Mouse (Mus musculus) MEL (cell line): ENCODE results near the gene Cdk5rap1. TPM values are rescaled to one million over a fixed set of nuclear protein-coding genes. Genes with fewer than 3 reads are reported as not detected.

Source experiments
- DNase-seq: peaks from one replicate; pipeline ENCODE4 v3.0.0; 2011; ENCODE audit warnings: low read depth, low spot score
- H3K27ac ChIP-seq: 2 replicates; pipeline ENCODE4 v1.5.1; 2012; ENCODE audit warnings: low read depth, mild to moderate bottlenecking, control low read depth, low read length, moderate library complexity; ENCODE audit not compliant: control insufficient read depth
- H3K27me3 ChIP-seq, 2 experiments: fragments of 150-350 bp in 1 of 2; sonication (generic) in 1 of 2; 2 replicates each; pipeline ENCODE4 v1.6.1; 2012; ENCODE audit warnings: low read length in 2 of 2, mild to moderate bottlenecking in 2 of 2, improper control_type of control experiment in 1 of 2, moderate library complexity in 1 of 2; ENCODE audit not compliant: insufficient read depth in 2 of 2, control insufficient read depth in 1 of 2
- H3K36me3 ChIP-seq, 2 experiments: 2 replicates each; pipeline ENCODE4 v1.6.1; 2012 to 2014; ENCODE audit warnings: low read length in 2 of 2, improper control_type of control experiment in 1 of 2, inconsistent platforms in 1 of 2, mild to moderate bottlenecking in 1 of 2; ENCODE audit not compliant: insufficient read depth in 2 of 2, control insufficient read depth in 1 of 2
- H3K4me1 ChIP-seq, 2 experiments: fragments of 150-350 bp in 1 of 2; sonication (generic) in 1 of 2; 2 replicates each; pipeline ENCODE4 v1.6.1; 2012; ENCODE audit warnings: low read length in 2 of 2, improper control_type of control experiment in 1 of 2, mild to moderate bottlenecking in 1 of 2; ENCODE audit not compliant: insufficient read depth in 2 of 2, control insufficient read depth in 1 of 2
- H3K4me3 ChIP-seq, 2 experiments: fragments of 150-350 bp in 1 of 2; sonication (generic) in 1 of 2; 2 replicates each; pipeline ENCODE4 v1.5.1; 2012; ENCODE audit warnings: low read depth in 2 of 2, low read length in 2 of 2, mild to moderate bottlenecking in 2 of 2, moderate library complexity in 2 of 2, control low read depth in 1 of 2, improper control_type of control experiment in 1 of 2; ENCODE audit not compliant: control insufficient read depth in 1 of 2, insufficient read depth in 1 of 2
- H3K79me2 ChIP-seq: 2 replicates; pipeline ENCODE4 v1.6.1; 2012; ENCODE audit warnings: mild to moderate bottlenecking, low read length, moderate library complexity; ENCODE audit not compliant: control insufficient read depth, poor library complexity, insufficient read depth
- H3K9ac ChIP-seq: 2 replicates; pipeline ENCODE4 v1.6.1; 2012; ENCODE audit warnings: low read depth, mild to moderate bottlenecking, control low read depth, low read length, moderate library complexity; ENCODE audit not compliant: control insufficient read depth, poor library complexity, severe bottlenecking
- H3K9me3 ChIP-seq: fragments of 150-350 bp; sonication (generic); replicated peaks from 2 replicates; pipeline ENCODE4 v1.6.1; 2012; ENCODE audit warnings: mild to moderate bottlenecking, low read length, improper control_type of control experiment, moderate library complexity; ENCODE audit not compliant: insufficient read depth
- BHLHE40 ChIP-seq: IDR thresholded peaks from 2 replicates; pipeline ENCODE4 v1.6.1; 2012; ENCODE audit warnings: low read depth, mild to moderate bottlenecking, inconsistent platforms, low read length, improper control_type of control experiment, borderline replicate concordance
- CHD1 ChIP-seq: IDR thresholded peaks from 2 replicates; pipeline ENCODE4 v1.6.1; 2012; ENCODE audit warnings: low read depth, mild to moderate bottlenecking, inconsistent platforms, low read length, improper control_type of control experiment
- CHD2 ChIP-seq: IDR thresholded peaks from 2 replicates; pipeline ENCODE4 v1.6.1; 2011; ENCODE audit warnings: low read length, improper control_type of control experiment
- CTCF ChIP-seq, 3 experiments: IDR thresholded peaks in 2 of 3; conservative IDR thresholded peaks in 1 of 3; 2 replicates each; pipeline ENCODE4 v1.5.1; 2011 to 2012; ENCODE audit warnings: low read length in 3 of 3, low read depth in 2 of 3, mild to moderate bottlenecking in 2 of 3, improper control_type of control experiment in 1 of 3, inconsistent platforms in 1 of 3, mixed read lengths in 1 of 3, moderate library complexity in 1 of 3; ENCODE audit not compliant: control insufficient read depth in 1 of 3, insufficient read depth in 1 of 3, poor library complexity in 1 of 3, severe bottlenecking in 1 of 3
- E2F4 ChIP-seq: IDR thresholded peaks from 2 replicates; pipeline ENCODE4 v1.6.1; 2011; ENCODE audit warnings: low read depth, low read length, improper control_type of control experiment, borderline replicate concordance
- ELF1 ChIP-seq: IDR thresholded peaks from 2 replicates; pipeline ENCODE4 v1.6.1; 2014; ENCODE audit warnings: low read depth, mild to moderate bottlenecking, inconsistent platforms, low read length, improper control_type of control experiment, moderate library complexity
- EP300 ChIP-seq, 2 experiments: IDR thresholded peaks; 2 replicates each; pipeline ENCODE4 v1.6.1; 2011; ENCODE audit warnings: improper control_type of control experiment in 2 of 2, low read length in 2 of 2, low read depth in 1 of 2, mild to moderate bottlenecking in 1 of 2
- ETS1 ChIP-seq: IDR thresholded peaks from 2 replicates; pipeline ENCODE4 v1.6.1; 2012; ENCODE audit warnings: low read depth, mild to moderate bottlenecking, inconsistent platforms, low read length, improper control_type of control experiment, moderate library complexity
- GABPA ChIP-seq: IDR thresholded peaks from 2 replicates; pipeline ENCODE4 v1.6.1; 2012; ENCODE audit warnings: low read depth, mild to moderate bottlenecking, inconsistent platforms, low read length, improper control_type of control experiment, moderate library complexity
- HCFC1 ChIP-seq: IDR thresholded peaks from 2 replicates; pipeline ENCODE4 v1.6.1; 2012; ENCODE audit warnings: low read depth, mild to moderate bottlenecking, inconsistent platforms, low read length, improper control_type of control experiment, moderate library complexity
- JUND ChIP-seq: IDR thresholded peaks from 2 replicates; pipeline ENCODE4 v1.6.1; 2011; ENCODE audit warnings: low read depth, mild to moderate bottlenecking, improper control_type of control experiment, low read length
- KAT2A ChIP-seq: conservative IDR thresholded peaks from 2 replicates; pipeline ENCODE4 v1.6.1; 2012; ENCODE audit warnings: low read depth, low read length, improper control_type of control experiment, inconsistent platforms
- MAFK ChIP-seq: IDR thresholded peaks from 2 replicates; pipeline ENCODE4 v1.6.1; 2011; ENCODE audit warnings: low read depth, mild to moderate bottlenecking, low read length, improper control_type of control experiment, borderline replicate concordance
- MAX ChIP-seq: IDR thresholded peaks from 2 replicates; pipeline ENCODE4 v1.6.1; 2011; ENCODE audit warnings: low read length, improper control_type of control experiment
- MAZ ChIP-seq: IDR thresholded peaks from 2 replicates; pipeline ENCODE4 v1.6.1; 2012; ENCODE audit warnings: low read depth, mild to moderate bottlenecking, inconsistent platforms, low read length, improper control_type of control experiment
- MEF2A ChIP-seq: IDR thresholded peaks from 2 replicates; pipeline ENCODE4 v1.6.1; 2014; ENCODE audit warnings: low read depth, mild to moderate bottlenecking, inconsistent platforms, low read length, improper control_type of control experiment; ENCODE audit not compliant: poor library complexity, insufficient replicate concordance, severe bottlenecking; ENCODE audit errors: extremely low read depth
- MYC ChIP-seq: IDR thresholded peaks from 2 replicates; pipeline ENCODE4 v1.6.1; 2011; ENCODE audit warnings: low read depth, mild to moderate bottlenecking, low read length, improper control_type of control experiment, moderate library complexity
- NRF1 ChIP-seq: IDR thresholded peaks from 2 replicates; pipeline ENCODE4 v1.6.1; 2014; ENCODE audit warnings: low read depth, mild to moderate bottlenecking, inconsistent platforms, low read length, improper control_type of control experiment, moderate library complexity; ENCODE audit not compliant: poor library complexity, insufficient read depth, severe bottlenecking
- POLR2A ChIP-seq, 2 experiments: IDR thresholded peaks; 2 replicates each; pipeline ENCODE4 v1.6.1; 2011 to 2012; ENCODE audit warnings: low read length in 2 of 2, mild to moderate bottlenecking in 2 of 2, control low read depth in 1 of 2, improper control_type of control experiment in 1 of 2, low read depth in 1 of 2, moderate library complexity in 1 of 2; ENCODE audit not compliant: control insufficient read depth in 1 of 2, insufficient read depth in 1 of 2, poor library complexity in 1 of 2
- POLR2AphosphoS2 ChIP-seq: IDR thresholded peaks from 2 replicates; pipeline ENCODE4 v1.6.1; 2011; ENCODE audit warnings: low read length, improper control_type of control experiment
- RAD21 ChIP-seq: IDR thresholded peaks from 2 replicates; pipeline ENCODE4 v1.6.1; 2011; ENCODE audit warnings: mild to moderate bottlenecking, low read depth, low read length, improper control_type of control experiment
- SIN3A ChIP-seq: IDR thresholded peaks from 2 replicates; pipeline ENCODE4 v1.6.1; 2012; ENCODE audit warnings: low read length, improper control_type of control experiment, inconsistent platforms
- SMC3 ChIP-seq: IDR thresholded peaks from 2 replicates; pipeline ENCODE4 v1.6.1; 2011; ENCODE audit warnings: low read depth, low read length, improper control_type of control experiment
- TAL1 ChIP-seq: IDR thresholded peaks from 2 replicates; pipeline ENCODE4 v1.6.1; 2012; ENCODE audit warnings: mild to moderate bottlenecking, inconsistent platforms, low read length, moderate library complexity, mixed read lengths
- TBP ChIP-seq: IDR thresholded peaks from 2 replicates; pipeline ENCODE4 v1.8.0; 2011; ENCODE audit warnings: low read depth, low read length, improper control_type of control experiment
- TCF12 ChIP-seq: IDR thresholded peaks from 2 replicates; pipeline ENCODE4 v1.6.1; 2014; ENCODE audit warnings: low read depth, mild to moderate bottlenecking, inconsistent platforms, low read length, improper control_type of control experiment, moderate library complexity
- UBTF ChIP-seq: IDR thresholded peaks from 2 replicates; pipeline ENCODE4 v1.6.1; 2012; ENCODE audit warnings: low read depth, mild to moderate bottlenecking, inconsistent platforms, low read length, improper control_type of control experiment, moderate library complexity, borderline replicate concordance; ENCODE audit not compliant: insufficient read depth
- ZC3H11A ChIP-seq: IDR thresholded peaks from 2 replicates; pipeline ENCODE4 v1.6.1; 2012; ENCODE audit warnings: low read depth, mild to moderate bottlenecking, inconsistent platforms, low read length, improper control_type of control experiment
- ZMIZ1 ChIP-seq: IDR thresholded peaks from 2 replicates; pipeline ENCODE4 v1.6.1; 2012; ENCODE audit warnings: low read depth, mild to moderate bottlenecking, inconsistent platforms, low read length, improper control_type of control experiment, moderate library complexity
- polyA plus RNA-seq, 2 experiments: library from polyadenylated mRNA; stranded (reverse) in 1 of 2; unstranded in 1 of 2; fragments of >175 nt in 1 of 2; fragments of >200 nt in 1 of 2; gene quantifications; 2 replicates each; pipeline versions ENCODE4 v1.2.1 to v1.2.4; 2012; ENCODE audit warnings: low replicate concordance in 2 of 2, low read depth in 1 of 2; ENCODE audit not compliant: insufficient read length in 2 of 2, insufficient read depth in 1 of 2, missing spikeins in 1 of 2
- total RNA-seq: library from RNA; depleted of rRNA; stranded (reverse); fragments of 300-350 nt; gene quantifications from 2 replicates; pipeline ENCODE4 v1.2.3, GENCODE M21; 2012

The Cdk5rap1 gene
- total and polyA plus RNA-seq, 3 experiments = 13.1 to 14.1 TPM; not detected in 1

GRCm38 (mm10) chr2:154410355-154410754 lies 37.5 kb upstream of the Cdk5rap1 start:
- H3K36me3 ChIP-seq = no peaks in the 10 kb centered on the region
- H3K9ac ChIP-seq = no peak overlapping the region
- no peak overlapping the region for H3K4me3 ChIP-seq
- no peak overlapping the region for H3K27ac ChIP-seq
- H3K79me2 ChIP-seq = no peaks in the 10 kb centered on the region
- TF ChIP-seq MEF2A (no peak), JUND (no peak), MAZ (no peak), ZC3H11A (no peak), BHLHE40 (no peak), CHD1 (no peak), ELF1 (no peak), MAFK (no peak), EP300 (IDR thresholded peaks at IDR 0.05; ENCODE audit: low read depth in 1 of 2, low read length in 2 of 2) (no peak), ETS1 (no peak), RAD21 (no peak), SIN3A (no peak), UBTF (no peak), TAL1 (no peak), MAX (no peak), E2F4 (no peak), TBP (no peak), ZMIZ1 (no peak)
- TF ChIP-seq, all 39 proteins: peak for 0
- H3K27me3 ChIP-seq = no peaks in the 10 kb centered on the region
- H3K4me1 ChIP-seq = peaks cover 2 to 11% of the 10 kb centered on the region in 2 experiments; a peak in 2 of 4 replicates
- DNase-seq = no peak
- no peaks in the 10 kb centered on the region for H3K9me3 ChIP-seq

- Histone ChIP-seq H3K27me3 (no peaks in the 10 kb centered on the region), H3K4me3 (peak within 1 kb of the TSS; percentile 65 to 99), H3K4me1 (peaks cover 2 to 16% of the 10 kb centered on the region in 2 experiments; a peak in 3 of 4 replicates), H3K9me3 (no peaks in the 10 kb centered on the region), H3K36me3 (peaks cover 0 to 2% of the 10 kb centered on the region in 2 experiments; a peak in 1 of 4 replicates), H3K79me2 (no peaks in the 10 kb centered on the region), H3K9ac (peak within 1 kb of the TSS; percentile 68), H3K27ac (no peak within 1 kb of the TSS)
- DNase-seq = peak; percentile 80
- TF ChIP-seq CHD2 (no peak), TCF12 (no peak), NRF1 (peak; percentile 17; the same call in 1 of the 2 replicates), EP300 (IDR thresholded peaks at IDR 0.05; ENCODE audit: low read depth in 1 of 2, low read length in 2 of 2) (no peak), POLR2AphosphoS2 (no peak), MEF2A (no peak), TBP (no peak), KAT2A (no peak), TAL1 (no peak), POLR2A (IDR thresholded peaks at IDR 0.05; ENCODE audit: control insufficient read depth in 1 of 2, insufficient read depth in 1 of 2, low read depth in 1 of 2, low read length in 2 of 2, poor library complexity in 1 of 2) (peak in 1 of 2 experiments; percentile 26; a peak in 1 of 4 replicates), CTCF (IDR thresholded peaks at IDR 0.05 in 2 of 3, conservative IDR thresholded peaks at IDR 0.05 in 1 of 3; ENCODE audit: control insufficient read depth in 1 of 3, insufficient read depth in 1 of 3, low read depth in 2 of 3, low read length in 3 of 3, poor library complexity in 1 of 3, severe bottlenecking in 1 of 3) (no peak), SMC3 (no peak), GABPA (no peak), MYC (no peak), HCFC1 (no peak), RAD21 (no peak), MAFK (no peak), MAX (0 out of 2 replicates have a peak, but pooled peaks have one; percentile 18), ZC3H11A (no peak)
Observed at GRCm38 (mm10) chr2:154407643-154408445, 35.0 kb upstream of the Cdk5rap1 start, which contains the start of gene Snta1. Snta1 (minus strand) TSS chr2:154408099.
